Mouse (Mus musculus): ENCODE data around the gene Cldn24. TPM values are rescaled to one million over a fixed set of nuclear protein-coding genes. Genes with fewer than 3 reads are reported as not detected.
"Not testable (repeated sequence)": the region's sequence is repeated elsewhere in the genome, so short reads cannot be mapped to it uniquely, and the experiment has no call there.

Cldn24 gene
- polyA plus RNA-seq, 1 experiment, result not detected

DNA sequence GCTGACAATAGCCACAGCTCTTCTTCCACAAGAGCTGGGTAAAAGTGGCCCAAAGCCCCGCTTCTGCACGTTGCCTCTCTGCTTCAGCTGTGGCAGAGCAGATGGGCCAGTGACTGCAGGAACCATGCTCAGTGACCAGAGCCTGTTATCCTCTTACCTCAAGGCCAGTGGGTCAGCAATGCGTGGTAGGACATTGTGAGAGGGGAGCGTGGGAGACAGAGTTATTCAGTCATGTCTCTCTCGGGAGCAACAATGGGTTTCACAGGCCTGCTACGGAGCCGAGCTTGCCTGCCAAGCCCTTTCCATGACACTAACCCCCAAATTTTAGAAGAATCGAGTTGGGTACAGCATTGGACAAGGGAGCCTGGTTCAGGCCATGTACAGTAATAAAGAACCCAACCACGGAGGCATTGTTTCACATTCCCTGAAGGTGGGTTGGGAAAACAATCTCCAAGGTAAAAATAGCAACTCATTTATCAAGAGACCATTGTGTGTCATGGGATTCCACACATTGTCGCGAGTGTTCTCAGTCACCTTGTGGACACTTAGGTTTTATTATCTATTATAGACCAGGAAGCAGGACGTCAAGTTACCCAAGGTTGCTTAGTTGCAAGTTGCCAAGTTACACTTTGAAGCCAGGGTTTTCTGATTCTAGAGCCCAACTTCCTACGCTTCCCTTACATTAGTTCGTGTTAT lies 11.8 kb upstream of the Cldn24 start:
- Histone ChIP-seq H3K27me3 (replicated peaks; ENCODE audit: control insufficient read depth, insufficient read depth, low read length) (no peaks in the 10 kb centered on the region), H3K27ac (ENCODE audit: insufficient read depth, low read depth, low read length) (no peak overlapping the region), H3K4me3 (ENCODE audit: insufficient read depth, low read depth, low read length) (no peak overlapping the region), H3K36me3 (ENCODE audit: control insufficient read depth, insufficient read depth, low read length) (no peaks in the 10 kb centered on the region), H3K4me1 (ENCODE audit: control insufficient read depth, insufficient read depth, low read length) (no peaks in the 10 kb centered on the region)
- whole genome bisulfite sequencing, result 61% methylated on average over 14 of the region's 14 CpGs
- no peak for DNase-seq
- no peak for TF ChIP-seq POLR2A (IDR thresholded peaks at IDR 0.05; ENCODE audit: low read depth, low read length)
- no peak for TF ChIP-seq CTCF (conservative IDR thresholded peaks at IDR 0.05; ENCODE audit: insufficient read depth, insufficient read length, low read depth, low read length)

- Histone ChIP-seq H3K27ac (ENCODE audit: insufficient read depth, low read depth, low read length) (no peak overlapping the region), H3K27me3 (replicated peaks; ENCODE audit: control insufficient read depth, insufficient read depth, low read length) (no peaks in the 10 kb centered on the region), H3K4me3 (ENCODE audit: insufficient read depth, low read depth, low read length) (no peak overlapping the region), H3K36me3 (ENCODE audit: control insufficient read depth, insufficient read depth, low read length) (no peaks in the 10 kb centered on the region), H3K4me1 (ENCODE audit: control insufficient read depth, insufficient read depth, low read length) (no peaks in the 10 kb centered on the region)
- 79% methylated on average over 7 of the region's 7 CpGs for WGBS
- TF ChIP-seq CTCF (conservative IDR thresholded peaks at IDR 0.05; ENCODE audit: insufficient read depth, insufficient read length, low read depth, low read length) (no peak), POLR2A (IDR thresholded peaks at IDR 0.05; ENCODE audit: low read depth, low read length) (no peak)
- DNase-seq, result no peak
Measured at GRCm38 (mm10) chr8:47810666-47811015, 11.3 kb upstream of the Cldn24 start.

GRCm38 (mm10) chr8:47811221-47811620 lies 10.7 kb upstream of the Cldn24 start:
- no peak overlapping the region for H3K4me3 ChIP-seq (ENCODE audit: insufficient read depth, low read depth, low read length)
- no peak overlapping the region for H3K27ac ChIP-seq (ENCODE audit: insufficient read depth, low read depth, low read length)
- H3K4me1 ChIP-seq (ENCODE audit: control insufficient read depth, insufficient read depth, low read length), result no peaks in the 10 kb centered on the region
- DNase-seq, result no peak
- H3K36me3 ChIP-seq (ENCODE audit: control insufficient read depth, insufficient read depth, low read length), result no peaks in the 10 kb centered on the region
- no peak for TF ChIP-seq CTCF (conservative IDR thresholded peaks at IDR 0.05; ENCODE audit: insufficient read depth, insufficient read length, low read depth, low read length)
- 79% methylated on average over 12 of the region's 12 CpGs for WGBS
- no peaks in the 10 kb centered on the region for H3K27me3 ChIP-seq (replicated peaks; ENCODE audit: control insufficient read depth, insufficient read depth, low read length)

DNA sequence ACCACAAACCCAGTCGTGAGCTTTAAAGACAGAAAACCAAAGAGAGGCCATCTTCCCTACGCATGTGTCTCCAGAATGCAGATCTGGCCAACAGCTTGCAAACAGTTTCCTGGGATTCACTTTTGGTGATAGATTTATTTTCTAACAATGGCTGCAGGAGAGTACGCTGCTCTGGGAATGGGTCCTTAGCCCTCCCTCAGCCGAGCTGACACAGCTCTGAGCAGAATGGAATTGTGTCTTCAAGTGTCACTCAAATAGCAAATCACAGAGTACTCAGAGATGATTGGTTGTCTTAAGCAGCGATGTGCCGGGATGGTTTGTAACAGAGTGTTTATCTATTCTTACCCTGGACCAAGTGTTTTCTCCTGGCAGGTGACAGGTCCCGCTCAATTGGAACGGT lies 2.9 kb upstream of the Cldn24 start:
- TF ChIP-seq POLR2A (IDR thresholded peaks at IDR 0.05; ENCODE audit: low read depth, low read length) (no peak), CTCF (conservative IDR thresholded peaks at IDR 0.05; ENCODE audit: insufficient read depth, insufficient read length, low read depth, low read length) (no peak)
- Histone ChIP-seq H3K27ac (ENCODE audit: insufficient read depth, low read depth, low read length) (no peak overlapping the region), H3K4me1 (ENCODE audit: control insufficient read depth, insufficient read depth, low read length) (no peaks in the 10 kb centered on the region), H3K36me3 (ENCODE audit: control insufficient read depth, insufficient read depth, low read length) (no peaks in the 10 kb centered on the region), H3K27me3 (replicated peaks; ENCODE audit: control insufficient read depth, insufficient read depth, low read length) (no peaks in the 10 kb centered on the region), H3K4me3 (ENCODE audit: insufficient read depth, low read depth, low read length) (no peak overlapping the region)
- WGBS, result 88% methylated on average over 8 of the region's 8 CpGs
- no peak for DNase-seq

DNA sequence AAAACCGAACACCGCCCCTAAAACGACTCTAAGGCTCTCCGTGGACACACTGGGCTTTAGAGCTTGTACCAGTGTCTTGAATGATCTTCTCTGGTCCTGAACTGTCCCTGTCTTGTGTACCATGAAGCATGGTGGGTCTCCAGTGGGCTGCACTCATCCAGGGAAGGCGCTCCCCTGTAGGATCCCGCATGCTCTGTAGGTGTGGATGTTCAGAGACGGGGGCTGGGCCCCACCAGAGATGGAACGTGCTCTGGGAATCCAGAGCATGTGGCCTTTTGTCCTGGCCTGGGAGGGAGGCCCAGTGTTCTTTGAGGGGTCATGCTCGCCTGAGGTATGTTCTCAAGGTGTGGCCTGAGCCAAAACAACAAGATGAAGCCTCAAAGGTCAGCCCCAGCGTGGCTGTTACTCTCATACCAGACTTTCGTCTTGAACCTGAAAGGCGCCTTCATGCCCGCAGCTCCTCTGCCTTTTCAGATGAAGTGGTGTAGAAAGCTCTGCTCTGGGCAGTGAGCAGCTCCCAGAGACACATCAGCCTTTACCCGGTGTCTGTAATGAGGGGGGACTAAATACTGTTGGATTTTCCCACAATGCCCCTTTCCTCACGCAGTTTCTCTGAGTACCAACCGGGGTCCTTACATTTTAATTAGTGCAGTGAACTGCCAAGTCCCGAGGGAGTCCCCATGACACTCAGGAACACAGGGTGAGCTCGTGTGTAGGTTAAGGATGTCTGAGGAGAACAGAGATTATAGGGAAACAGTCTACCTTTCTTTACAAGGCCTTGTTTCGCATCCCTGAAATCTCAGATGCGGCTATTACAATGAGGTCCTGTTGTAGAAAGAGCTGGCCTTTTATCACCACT lies 800 bp upstream of the Cldn24 start:
- H3K36me3 ChIP-seq (ENCODE audit: control insufficient read depth, insufficient read depth, low read length), result no peaks in the 10 kb centered on the region
- no peaks in the 10 kb centered on the region for H3K4me1 ChIP-seq (ENCODE audit: control insufficient read depth, insufficient read depth, low read length)
- H3K27ac ChIP-seq (ENCODE audit: insufficient read depth, low read depth, low read length), result no peak overlapping the region
- WGBS, result 75% methylated on average over 20 of the region's 20 CpGs
- no peaks in the 10 kb centered on the region for H3K27me3 ChIP-seq (replicated peaks; ENCODE audit: control insufficient read depth, insufficient read depth, low read length)
- no peak for TF ChIP-seq POLR2A (IDR thresholded peaks at IDR 0.05; ENCODE audit: low read depth, low read length)
- no peak for TF ChIP-seq CTCF (conservative IDR thresholded peaks at IDR 0.05; ENCODE audit: insufficient read depth, insufficient read length, low read depth, low read length)
- peak; percentile 38 for DNase-seq
- H3K4me3 ChIP-seq (ENCODE audit: insufficient read depth, low read depth, low read length), result no peak overlapping the region

DNA sequence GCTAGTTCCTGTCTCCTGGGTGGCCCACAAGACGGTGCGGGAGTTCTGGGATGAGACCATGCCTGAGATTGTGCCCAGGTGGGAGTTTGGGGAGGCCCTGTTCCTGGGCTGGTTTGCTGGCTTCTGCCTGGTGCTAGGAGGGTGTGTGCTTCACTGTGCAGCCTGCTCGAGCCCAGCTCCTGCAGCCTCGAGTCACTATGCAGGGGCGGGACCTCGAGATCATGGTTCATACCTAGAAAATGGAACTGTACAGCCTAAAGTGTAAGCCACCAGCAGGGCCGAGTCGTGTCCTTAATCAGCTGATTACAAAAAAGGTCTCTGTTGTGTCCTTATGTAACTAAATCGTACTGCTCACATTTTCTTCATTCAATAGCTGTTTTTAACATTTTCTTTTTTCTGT lies 598 bp downstream of the Cldn24 start:
- H3K27ac ChIP-seq (ENCODE audit: insufficient read depth, low read depth, low read length); H3K4me3 ChIP-seq (ENCODE audit: insufficient read depth, low read depth, low read length); H3K36me3 ChIP-seq (ENCODE audit: control insufficient read depth, insufficient read depth, low read length); DNase-seq; H3K4me1 ChIP-seq (ENCODE audit: control insufficient read depth, insufficient read depth, low read length); H3K27me3 ChIP-seq (replicated peaks; ENCODE audit: control insufficient read depth, insufficient read depth, low read length): not testable (repeated sequence)
- WGBS, result 62% methylated on average over 7 of the region's 9 CpGs

DNA sequence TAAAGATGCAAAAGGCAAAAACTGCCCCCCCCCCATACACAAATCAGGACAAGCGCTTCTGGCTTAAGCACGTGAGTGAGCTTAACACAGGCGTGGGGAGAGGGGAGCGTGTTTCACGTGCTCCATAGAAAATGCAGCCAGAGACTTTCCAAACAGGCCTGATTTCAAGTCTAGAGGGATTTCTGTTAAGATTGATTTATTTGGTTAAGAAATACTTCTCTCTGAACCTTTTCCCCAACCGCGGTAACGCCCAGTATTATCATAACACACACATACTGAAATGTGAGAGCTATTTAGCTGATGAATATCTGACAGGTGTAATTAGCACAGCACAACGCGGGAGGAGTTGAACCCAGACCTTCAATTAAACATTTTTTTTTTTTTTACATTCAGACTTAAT lies 1.8 kb downstream of the Cldn24 start:
- Histone ChIP-seq H3K27ac (ENCODE audit: insufficient read depth, low read depth, low read length) (no peak overlapping the region), H3K36me3 (ENCODE audit: control insufficient read depth, insufficient read depth, low read length) (no peaks in the 10 kb centered on the region), H3K27me3 (replicated peaks; ENCODE audit: control insufficient read depth, insufficient read depth, low read length) (no peaks in the 10 kb centered on the region), H3K4me3 (ENCODE audit: insufficient read depth, low read depth, low read length) (no peak overlapping the region), H3K4me1 (ENCODE audit: control insufficient read depth, insufficient read depth, low read length) (no peaks in the 10 kb centered on the region)
- TF ChIP-seq POLR2A (IDR thresholded peaks at IDR 0.05; ENCODE audit: low read depth, low read length), result no peak
- TF ChIP-seq CTCF (conservative IDR thresholded peaks at IDR 0.05; ENCODE audit: insufficient read depth, insufficient read length, low read depth, low read length), result no peak
- 61% methylated on average over 10 of the region's 10 CpGs for whole genome bisulfite sequencing
- DNase-seq, result no peak

Measured in kidney, adult 2 months (tissue).